Mouse (Mus musculus) liver, embryonic 13.5 days (tissue): ENCODE results near the gene Ing5. TPM values are rescaled to one million over a fixed set of nuclear protein-coding genes. Genes with fewer than 3 reads are reported as not detected.
"Not testable (repeated sequence)": the region's sequence is repeated elsewhere in the genome, so short reads cannot be mapped to it uniquely, and the experiment has no call there.

Source experiments
- ATAC-seq: fragments of 200-750 bp; cut with Nextera tagmentation; 2 replicates; pipeline ENCODE4 v1.8.0; 2017; ENCODE audit warnings: low read depth, mild to moderate bottlenecking, moderate number of reproducible peaks, moderate library complexity
- DNase-seq: peaks from one replicate; pipeline ENCODE4 v3.0.0; 2022
- H3K27ac ChIP-seq: fragments of 300-500 bp; sonication (generic); 2 replicates; pipeline ENCODE4 v1.5.1; 2015; ENCODE audit warnings: moderate library complexity, mild to moderate bottlenecking, inconsistent platforms
- H3K27me3 ChIP-seq: fragments of 300-500 bp; sonication (generic); 2 replicates; pipeline ENCODE4 v1.6.1; 2015; ENCODE audit warnings: mild to moderate bottlenecking, inconsistent platforms
- H3K36me3 ChIP-seq: fragments of 300-500 bp; sonication (generic); 2 replicates; pipeline ENCODE4 v1.6.1; 2015; ENCODE audit warnings: mild to moderate bottlenecking, inconsistent platforms
- H3K4me1 ChIP-seq: fragments of 300-500 bp; sonication (generic); replicated peaks from 2 replicates; pipeline ENCODE4 v1.6.1; 2015; ENCODE audit warnings: inconsistent platforms
- H3K4me2 ChIP-seq: fragments of 300-500 bp; sonication (generic); 2 replicates; pipeline ENCODE4 v1.6.1; 2015; ENCODE audit warnings: inconsistent platforms, mild to moderate bottlenecking, moderate library complexity
- H3K4me3 ChIP-seq: fragments of 300-500 bp; sonication (generic); replicated peaks from 2 replicates; pipeline ENCODE4 v1.5.1; 2015; ENCODE audit warnings: mild to moderate bottlenecking, inconsistent platforms
- H3K9ac ChIP-seq: fragments of 300-500 bp; sonication (generic); 2 replicates; pipeline ENCODE4 v1.6.1; 2015; ENCODE audit warnings: mild to moderate bottlenecking, inconsistent platforms
- H3K9me3 ChIP-seq: fragments of 300-500 bp; sonication (generic); replicated peaks from 2 replicates; pipeline ENCODE4 v1.6.1; 2016; ENCODE audit warnings: inconsistent platforms
- WGBS: fragments of 180-500 bp; shearing (Covaris S2); methylation state at CpG from one replicate; pipeline ENCODE4 v1.1.7; 2015; ENCODE audit not compliant: insufficient replicate concordance; 5-methylcytosine and 5-hydroxymethylcytosine counted together
- polyA plus RNA-seq: library from polyadenylated mRNA; unstranded; fragments of >200 nt; fragmentation: Nextera tagmentation; extraction: Ambion mirVana; gene quantifications from 2 replicates; pipeline ENCODE4 v1.2.1, GENCODE M21; 2015

Gene Ing5
- polyA plus RNA-seq, 1 experiment from 2014 or later, result 12.3 TPM

GRCm38 (mm10) chr1:93817823-93818532 lies 14.2 kb downstream of the Ing5 start:
- H3K27me3 ChIP-seq, result no peaks in the 10 kb centered on the region
- H3K4me1 ChIP-seq, result peaks cover 2% of the 10 kb centered on the region; the same call in 1 of the 2 replicates
- no peaks in the 10 kb centered on the region for H3K9me3 ChIP-seq
- H3K27ac ChIP-seq, result no peak overlapping the region
- DNase-seq (no peak), ATAC-seq (no peak)
- no peak overlapping the region for H3K9ac ChIP-seq
- H3K4me3 ChIP-seq, result no peak overlapping the region
- peaks cover 85% of the 10 kb centered on the region for H3K36me3 ChIP-seq
- no peak overlapping the region for H3K4me2 ChIP-seq
- WGBS, result 78% methylated on average over 8 of the region's 8 CpGs

- Histone ChIP-seq H3K4me1 (peaks cover 9% of the 10 kb centered on the region), H3K27me3 (no peaks in the 10 kb centered on the region), H3K27ac (no peak overlapping the region), H3K9me3 (no peaks in the 10 kb centered on the region), H3K9ac (no peak overlapping the region), H3K4me3 (no peak overlapping the region), H3K36me3 (peaks cover 77% of the 10 kb centered on the region), H3K4me2 (no peak overlapping the region)
- DNase-seq (no peak), ATAC-seq (no peak)
- WGBS, result 83% methylated on average over 7 of the region's 7 CpGs
Observed at GRCm38 (mm10) chr1:93818722-93819121, 15.0 kb downstream of the Ing5 start.

GRCm38 (mm10) chr1:93823796-93824495 lies 20.2 kb downstream of the Ing5 start:
- no peak for DNase-seq
- H3K4me2 ChIP-seq, result peak overlapping the region; percentile 90
- H3K9me3 ChIP-seq, result no peaks in the 10 kb centered on the region
- peak overlapping the region; percentile 69; the same call in 1 of the 2 replicates for H3K4me3 ChIP-seq
- peak overlapping the region; percentile 78 for H3K9ac ChIP-seq
- peak overlapping the region; percentile 100 for H3K27ac ChIP-seq
- H3K4me1 ChIP-seq, result peaks cover 32% of the 10 kb centered on the region
- peaks cover 25% of the 10 kb centered on the region for H3K36me3 ChIP-seq
- 62% methylated on average over 3 of the region's 3 CpGs for WGBS
- H3K27me3 ChIP-seq, result no peaks in the 10 kb centered on the region
- no peak for ATAC-seq

- WGBS, result 10% methylated on average over 10 of the region's 10 CpGs
- Histone ChIP-seq H3K36me3 (peaks cover 19% of the 10 kb centered on the region), H3K4me3 (peak within 1 kb of the TSS; percentile 69), H3K9me3 (no peaks in the 10 kb centered on the region), H3K27me3 (no peaks in the 10 kb centered on the region), H3K27ac (peak within 1 kb of the TSS; percentile 100), H3K9ac (peak within 1 kb of the TSS; percentile 78), H3K4me2 (peak within 1 kb of the TSS; percentile 90), H3K4me1 (peaks cover 32% of the 10 kb centered on the region)
- ATAC-seq (peak; percentile 25), DNase-seq (no peak)
Observed at GRCm38 (mm10) chr1:93824609-93825008, 20.8 kb downstream of the Ing5 start, which contains the start of gene D2hgdh. Gene D2hgdh (plus strand): TSS chr1:93824909.

GRCm38 (mm10) chr1:93825105-93825674 lies 21.4 kb downstream of the Ing5 start:
- H3K4me2 ChIP-seq, result peak overlapping the region; percentile 90
- peak; percentile 99 for ATAC-seq
- under 1% methylated on average over 30 of the region's 30 CpGs for WGBS
- peaks cover 13% of the 10 kb centered on the region for H3K36me3 ChIP-seq
- H3K9me3 ChIP-seq, result no peaks in the 10 kb centered on the region
- H3K27me3 ChIP-seq, result no peaks in the 10 kb centered on the region
- peak; percentile 93 for DNase-seq
- peak overlapping the region; percentile 69 for H3K4me3 ChIP-seq
- H3K9ac ChIP-seq, result peak overlapping the region; percentile 78
- peak overlapping the region; percentile 100 for H3K27ac ChIP-seq
- peaks cover 32% of the 10 kb centered on the region for H3K4me1 ChIP-seq

- ATAC-seq (no peak), DNase-seq (no peak)
- WGBS, result 41% methylated on average over 27 of the region's 27 CpGs
Observed at GRCm38 (mm10) chr1:93825771-93826539, 22.2 kb downstream of the Ing5 start.

GRCm38 (mm10) chr1:93826540-93826835 lies 22.7 kb downstream of the Ing5 start:
- Histone ChIP-seq H3K4me2 (peak overlapping the region; percentile 90), H3K27ac (0 out of 2 replicates have a peak overlapping the region, but pooled peaks have one; percentile 100), H3K9me3 (no peaks in the 10 kb centered on the region), H3K4me1 (peaks cover 32% of the 10 kb centered on the region), H3K27me3 (no peaks in the 10 kb centered on the region), H3K36me3 (peaks cover 2% of the 10 kb centered on the region), H3K4me3 (peak overlapping the region; percentile 69), H3K9ac (peak overlapping the region; percentile 78; the same call in 1 of the 2 replicates)
- WGBS, result 90% methylated on average over 9 of the region's 9 CpGs
- DNase-seq (no peak), ATAC-seq (no peak)

More at GRCm38 (mm10) chr1:93825771-93826539, 22.2 kb downstream of the Ing5 start:
- peak overlapping the region; percentile 90 for H3K4me2 ChIP-seq
- H3K4me3 ChIP-seq, result peak overlapping the region; percentile 69
- H3K9ac ChIP-seq, result peak overlapping the region; percentile 78
- H3K4me1 ChIP-seq, result peaks cover 32% of the 10 kb centered on the region
- H3K9me3 ChIP-seq, result no peaks in the 10 kb centered on the region
- H3K27ac ChIP-seq, result peak overlapping the region; percentile 100
- H3K27me3 ChIP-seq, result no peaks in the 10 kb centered on the region
- H3K36me3 ChIP-seq, result peaks cover 7% of the 10 kb centered on the region

- not testable (repeated sequence) for H3K4me2 ChIP-seq, H3K27me3 ChIP-seq, H3K9me3 ChIP-seq, H3K4me1 ChIP-seq, H3K4me3 ChIP-seq, H3K9ac ChIP-seq, DNase-seq, ATAC-seq, H3K27ac ChIP-seq
- 56% methylated on average over 2 of the region's 4 CpGs for WGBS
- peaks cover 14% of the 10 kb centered on the region for H3K36me3 ChIP-seq
Observed at GRCm38 (mm10) chr1:93832754-93833360, 29.1 kb downstream of the Ing5 start.

GRCm38 (mm10) chr1:93834671-93835150 lies 30.9 kb downstream of the Ing5 start:
- Histone ChIP-seq H3K4me1 (no peaks in the 10 kb centered on the region), H3K9ac (no peak overlapping the region), H3K4me2 (no peak overlapping the region), H3K4me3 (no peak overlapping the region), H3K27ac (no peak overlapping the region), H3K9me3 (no peaks in the 10 kb centered on the region), H3K27me3 (no peaks in the 10 kb centered on the region), H3K36me3 (peaks cover 16% of the 10 kb centered on the region)
- no peak for DNase-seq
- 76% methylated on average over 7 of the region's 7 CpGs for WGBS
- no peak for ATAC-seq

- no peaks in the 10 kb centered on the region for H3K9me3 ChIP-seq
- DNase-seq, result no peak
- H3K27ac ChIP-seq, result no peak overlapping the region
- 82% methylated on average over 4 of the region's 4 CpGs for WGBS
- H3K27me3 ChIP-seq, result no peaks in the 10 kb centered on the region
- no peak overlapping the region for H3K4me2 ChIP-seq
- H3K9ac ChIP-seq, result no peak overlapping the region
- H3K4me1 ChIP-seq, result no peaks in the 10 kb centered on the region
- no peak for ATAC-seq
- H3K4me3 ChIP-seq, result no peak overlapping the region
- H3K36me3 ChIP-seq, result peaks cover 16% of the 10 kb centered on the region
Observed at GRCm38 (mm10) chr1:93835211-93835610, 31.4 kb downstream of the Ing5 start.
